Mouse (Mus musculus): Measurements from ENCODE around the gene Cnn1.

DNA sequence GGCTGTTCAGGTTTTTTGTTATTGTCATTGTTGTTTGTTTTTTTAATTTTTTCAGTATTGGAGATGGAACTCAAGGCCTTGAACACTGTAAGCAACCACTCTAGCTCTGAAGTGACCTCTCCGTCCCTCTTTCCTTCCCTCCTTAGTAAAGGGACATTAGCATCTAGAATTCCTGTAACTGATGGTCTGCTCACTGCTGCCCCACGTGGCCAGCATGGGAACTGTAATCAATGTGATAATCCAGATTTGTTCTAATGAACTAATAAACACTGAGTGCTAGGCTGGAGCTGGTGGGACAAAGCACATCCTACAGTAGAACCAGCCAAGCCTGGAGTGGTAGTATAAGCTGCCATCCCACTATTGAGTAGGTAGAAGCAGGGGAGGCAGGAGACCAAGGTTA lies 39.5 kb downstream of the Cnn1 start:
- TF ChIP-seq EP300 (IDR thresholded peaks at IDR 0.05; ENCODE audit: insufficient read depth, low read depth, low read length) (no peak), CTCF (IDR thresholded peaks at IDR 0.05) (no peak; the same call in 1 of the 2 replicates), POLR2A (IDR thresholded peaks at IDR 0.05; ENCODE audit: insufficient read depth, low read depth, low read length) (no peak)
